In the genomic region with DNA sequence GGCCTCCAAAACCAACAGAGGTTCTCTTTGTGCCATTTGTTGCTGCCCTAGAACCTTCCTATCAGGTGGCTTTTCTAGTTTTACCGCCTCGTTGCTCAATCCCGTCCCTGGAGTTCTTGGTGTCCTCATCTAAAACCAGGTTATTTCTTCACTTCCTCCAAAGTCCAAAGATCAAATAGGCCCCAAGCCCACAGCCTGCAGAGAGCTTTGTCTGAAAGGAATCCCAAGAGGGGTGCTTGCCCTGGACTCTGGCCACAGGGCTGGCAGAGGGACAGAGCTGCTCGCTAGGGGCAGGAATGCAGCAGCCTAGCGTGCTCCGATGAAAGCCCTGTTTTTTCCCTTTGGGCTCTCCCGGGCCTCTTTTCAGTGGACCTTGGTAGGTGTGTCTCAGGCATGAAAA, we compare ENCODE assay signal across 7 mouse cellular contexts. TPM values are rescaled to one million over a fixed set of nuclear protein-coding genes. Genes with fewer than 3 reads are reported as not detected.
DNase-seq lines count a peak whose midpoint lies in the region; ATAC-seq and TF ChIP-seq lines count a peak whose summit lies in the region.

No protein-coding gene starts in this region.

- H3ac ChIP-seq in myocyte (ENCODE audit: control insufficient read depth, insufficient read length), result no peak overlapping the region

- H3K79me2 ChIP-seq in myocyte (ENCODE audit: control insufficient read depth, insufficient read depth), result no peaks in the 10 kb centered on the region

- H3K27ac ChIP-seq in cerebellum, adult 2 months (ENCODE audit: insufficient read depth, low read length), result peak overlapping the region; percentile 33
- peak overlapping the region; percentile 78 for H3K27ac ChIP-seq in intestine, embryonic 14.5 days (ENCODE audit: low read depth)
- peak overlapping the region; percentile 59; the same call in 1 of the 2 replicates for H3K27ac ChIP-seq in liver, embryonic 12.5 days

- H3K9ac ChIP-seq in intestine, embryonic 14.5 days (ENCODE audit: low read length), result peak overlapping the region; percentile 5; the same call in 1 of the 2 replicates
- peak overlapping the region; percentile 64; the same call in 1 of the 2 replicates for H3K9ac ChIP-seq in liver, embryonic 12.5 days

- H3K4me2 ChIP-seq in intestine, embryonic 14.5 days (ENCODE audit: low read length), result peak overlapping the region; percentile 77
- H3K4me2 ChIP-seq in liver, embryonic 12.5 days, result peak overlapping the region; percentile 84
- peak overlapping the region; percentile 95 for H3K4me2 ChIP-seq in myocyte (ENCODE audit: low read depth)

- TF ChIP-seq POLR2A in cerebellum, adult 2 months (IDR thresholded peaks at IDR 0.05; ENCODE audit: borderline replicate concordance, insufficient read depth, low read length), result no peak
- TF ChIP-seq POLR2A in myocyte (IDR thresholded peaks at IDR 0.05; ENCODE audit: insufficient read length, low read depth), result no peak

- H3K4me1 ChIP-seq in cerebellum, adult 2 months (ENCODE audit: control insufficient read depth, insufficient read depth, low read length), result peaks cover 7% of the 10 kb centered on the region
- peaks cover 22% of the 10 kb centered on the region for H3K4me1 ChIP-seq in intestine, embryonic 14.5 days (replicated peaks; ENCODE audit: control insufficient read depth, insufficient read depth, low read length)
- peaks cover 43% of the 10 kb centered on the region for H3K4me1 ChIP-seq in liver, embryonic 12.5 days

- peak; percentile 56 to 86 for DNase-seq in adrenal gland, adult (ENCODE audit: inconsistent age in 2 of 2, low spot score in 1 of 2)
- peak; percentile 65 to 70 for DNase-seq in cerebellum, adult 2 months
- peak; percentile 62 to 65 for DNase-seq in gastrocnemius, adult 8-10 months (ENCODE audit: low spot score in 2 of 2)
- peak; percentile 78 for DNase-seq in intestine, embryonic 14.5 days (ENCODE audit: low spot score)

- TF ChIP-seq CTCF in cerebellum, adult 2 months (IDR thresholded peaks at IDR 0.05; ENCODE audit: borderline replicate concordance, insufficient read depth, low read depth, low read length), result no peak

- H3K27me3 ChIP-seq in cerebellum, adult 2 months (ENCODE audit: control insufficient read depth, insufficient read depth, low read length), result no peaks in the 10 kb centered on the region
- no peaks in the 10 kb centered on the region for H3K27me3 ChIP-seq in intestine, embryonic 14.5 days (replicated peaks; ENCODE audit: control insufficient read depth, insufficient read depth, low read length)
- no peaks in the 10 kb centered on the region; the same call in 1 of the 2 replicates for H3K27me3 ChIP-seq in liver, embryonic 12.5 days (replicated peaks)
- no peaks in the 10 kb centered on the region for H3K27me3 ChIP-seq in myocyte (ENCODE audit: control insufficient read depth, insufficient read depth, insufficient read length)

- H3K9me3 ChIP-seq in intestine, embryonic 14.5 days (ENCODE audit: control insufficient read depth, low read length), result no peaks in the 10 kb centered on the region
- H3K9me3 ChIP-seq in liver, embryonic 12.5 days (replicated peaks), result no peaks in the 10 kb centered on the region

- no peak; the same call in 1 of the 2 replicates for ATAC-seq in intestine, embryonic 14.5 days (replicated peaks; ENCODE audit: low FRiP score, low TSS enrichment, low read depth)
- no peak for ATAC-seq in liver, embryonic 12.5 days
- ATAC-seq in erythroid progenitor cell, adult 5-6 weeks (replicated peaks; ENCODE audit: low FRiP score, poor library complexity, severe bottlenecking), result no peak

- no peaks in the 10 kb centered on the region for H3K36me3 ChIP-seq in intestine, embryonic 14.5 days (ENCODE audit: control insufficient read depth, insufficient read depth, low read length)
- no peaks in the 10 kb centered on the region for H3K36me3 ChIP-seq in liver, embryonic 12.5 days
- H3K36me3 ChIP-seq in myocyte (ENCODE audit: control insufficient read depth, insufficient read depth), result no peaks in the 10 kb centered on the region

- no peak overlapping the region for H3K4me3 ChIP-seq in cerebellum, adult 2 months (replicated peaks; ENCODE audit: insufficient read depth, low read depth, low read length)
- H3K4me3 ChIP-seq in intestine, embryonic 14.5 days (ENCODE audit: low read depth, low read length), result peak overlapping the region; percentile 23
- peak overlapping the region; percentile 58 for H3K4me3 ChIP-seq in liver, embryonic 12.5 days
- H3K4me3 ChIP-seq in myocyte, result peak overlapping the region; percentile 38

- 12% methylated on average over 7 of the region's 7 CpGs for WGBS in cerebellum, adult 2 months
- WGBS in intestine, embryonic 14.5 days, result 32% methylated on average over 7 of the region's 7 CpGs
- WGBS in liver, embryonic 12.5 days (ENCODE audit: insufficient replicate concordance), result 36% methylated on average over 7 of the region's 7 CpGs

TF ChIP-seq in myocyte, 11 proteins besides CTCF, POLR2A, EP300 and RAD21:
- TF ChIP-seq POLR2AphosphoS2 (IDR thresholded peaks at IDR 0.05; ENCODE audit: insufficient read length, low read depth) (no peak), TCF3 (IDR thresholded peaks at IDR 0.05; ENCODE audit: insufficient read length, low read depth) (no peak)
TF ChIP-seq in myocyte: peak in this region for 0.

RNA-seq across cellular contexts. Expression of gene Pafah2, which starts 1.0 kb away (rescaled TPM):
- polyA plus RNA-seq in cerebellum, adult 2 months (2012; rRNA removed), result 7.1 and 8.9 TPM in 2 replicates
- 1 to 10 TPM; 2.2 to 2.8 (median 2.5) TPM for total RNA-seq in gastrocnemius, adult 8-10 months (2022)
- polyA plus RNA-seq in intestine, embryonic 14.5 days (2014; fragmentation: Nextera tagmentation; extraction: Ambion mirVana), result 28.4 and 32.5 TPM in 2 replicates
- 4.7 and 5.2 TPM in 2 replicates for polyA plus RNA-seq in liver, embryonic 12.5 days (2016; fragmentation: Nextera tagmentation; extraction: Ambion mirVana)
- polyA plus RNA-seq in myocyte (2012; fragmentation: generic; extraction: Trizol), result 7.1 TPM
- 1.8 and 4.2 TPM in 2 replicates for total RNA-seq in erythroid progenitor cell, adult 5-6 weeks (2015; ENCODE audit: low replicate concordance)
- total RNA-seq in erythroid progenitor cell, adult 5-6 weeks (2017; ENCODE audit: low replicate concordance), result 0.77 and 5.4 TPM in 2 replicates

RNA-seq across cellular contexts. Expression of gene Extl1, which starts 13.5 kb away (rescaled TPM):
- polyA plus RNA-seq in cerebellum, adult 2 months (2012; rRNA removed), result 10.3 and 13.0 TPM in 2 replicates
- 10 to 100 TPM; 22.2 to 36.1 (median 29.7) TPM for total RNA-seq in gastrocnemius, adult 8-10 months (2022)
- 1.2 and 1.4 TPM in 2 replicates for polyA plus RNA-seq in intestine, embryonic 14.5 days (2014; fragmentation: Nextera tagmentation; extraction: Ambion mirVana)
- 0.25 and 0.36 TPM in 2 replicates for polyA plus RNA-seq in liver, embryonic 12.5 days (2016; fragmentation: Nextera tagmentation; extraction: Ambion mirVana)
- 22.4 TPM for polyA plus RNA-seq in myocyte (2012; fragmentation: generic; extraction: Trizol)
- total RNA-seq in erythroid progenitor cell, adult 5-6 weeks (2015; ENCODE audit: low replicate concordance), result not detected in 2 replicates
- total RNA-seq in erythroid progenitor cell, adult 5-6 weeks (2017; ENCODE audit: low replicate concordance), result not detected in 2 replicates

RNA-seq across cellular contexts. Expression of gene Slc30a2, which starts 54.1 kb away (rescaled TPM):
- polyA plus RNA-seq in cerebellum, adult 2 months (2012; rRNA removed), result 0.13 and 0.20 TPM in 2 replicates
- 10 to 100 TPM in 2 of 4 experiments, 1 to 10 TPM in 2; 3.4 to 20.1 (median 11.8) TPM for total RNA-seq in gastrocnemius, adult 8-10 months (2022)
- 0.19 and 0.26 TPM in 2 replicates for polyA plus RNA-seq in intestine, embryonic 14.5 days (2014; fragmentation: Nextera tagmentation; extraction: Ambion mirVana)
- not detected in 2 replicates for polyA plus RNA-seq in liver, embryonic 12.5 days (2016; fragmentation: Nextera tagmentation; extraction: Ambion mirVana)
- polyA plus RNA-seq in myocyte (2012; fragmentation: generic; extraction: Trizol), result 0.35 TPM
- not detected in 2 replicates for total RNA-seq in erythroid progenitor cell, adult 5-6 weeks (2015; ENCODE audit: low replicate concordance)
- not detected in 2 replicates for total RNA-seq in erythroid progenitor cell, adult 5-6 weeks (2017; ENCODE audit: low replicate concordance)
